Mouse (Mus musculus) kidney, adult 2 months (tissue): ENCODE results near the gene Scrn3.

Source experiments
- CTCF ChIP-seq: fragments of 200-500 bp; conservative IDR thresholded peaks from 2 replicates; pipeline ENCODE4 v1.5.1; 2011; ENCODE audit warnings: low read depth, mild to moderate bottlenecking, control low read depth, low read length, moderate library complexity, mixed read lengths; ENCODE audit not compliant: insufficient read depth, insufficient read length
- POLR2A ChIP-seq: fragments of 200-500 bp; IDR thresholded peaks from one replicate; pipeline ENCODE4 v1.6.1; 2011; ENCODE audit warnings: low read depth, low read length, control low read depth

DNA sequence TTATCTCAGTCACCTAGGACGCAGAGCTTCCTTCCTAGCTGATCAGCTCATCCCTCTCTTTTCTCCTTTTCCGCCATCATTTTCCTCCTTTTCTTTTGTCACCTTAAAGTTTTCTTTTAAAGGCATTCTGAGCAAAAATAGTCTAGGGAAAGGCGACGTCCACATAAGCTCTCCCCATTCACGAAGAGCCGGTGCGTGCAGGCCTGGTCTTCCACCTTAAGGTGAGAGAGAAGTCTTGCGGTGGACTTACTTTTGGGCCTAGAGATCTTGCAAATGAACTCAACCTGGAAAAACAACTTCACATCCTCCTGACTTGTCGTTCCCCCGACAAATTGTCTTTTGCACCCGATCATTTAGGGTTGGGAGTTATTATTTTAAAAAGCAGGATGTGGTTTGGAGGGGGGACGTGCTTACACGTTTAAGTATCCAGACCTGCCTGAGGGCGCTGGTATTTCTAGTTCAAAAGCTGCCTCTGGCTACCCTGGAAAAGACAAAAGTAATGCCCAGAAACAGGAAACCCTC lies 42.3 kb upstream of the Scrn3 start:
- TF ChIP-seq CTCF (no peak), POLR2A (no peak)
